Mouse (Mus musculus) embryonic facial prominence, embryonic 13.5 days (tissue): ENCODE data around the gene 5330417C22Rik. TPM values are rescaled to one million over a fixed set of nuclear protein-coding genes. Genes with fewer than 3 reads are reported as not detected.

Experiments used
- ATAC-seq: fragments of 200-750 bp; cut with Nextera tagmentation; 2 replicates; pipeline ENCODE4 v1.8.0; 2017; ENCODE audit warnings: low read depth; ENCODE audit not compliant: insufficient number of reproducible peaks, insufficient read depth, low FRiP score, low TSS enrichment
- H3K27ac ChIP-seq: fragments of 300-500 bp; sonication (generic); 2 replicates; pipeline ENCODE4 v1.5.1; 2015; ENCODE audit warnings: moderate library complexity, mild to moderate bottlenecking, inconsistent platforms
- H3K27me3 ChIP-seq: fragments of 300-500 bp; sonication (generic); 2 replicates; pipeline ENCODE4 v1.6.1; 2015; ENCODE audit warnings: mild to moderate bottlenecking, inconsistent platforms
- H3K36me3 ChIP-seq: fragments of 300-500 bp; sonication (generic); 2 replicates; pipeline ENCODE4 v1.6.1; 2015; ENCODE audit warnings: mild to moderate bottlenecking, inconsistent platforms
- H3K4me1 ChIP-seq: fragments of 300-500 bp; sonication (generic); 2 replicates; pipeline ENCODE4 v1.6.1; 2015; ENCODE audit warnings: inconsistent platforms
- H3K4me2 ChIP-seq: fragments of 300-500 bp; sonication (generic); 2 replicates; pipeline ENCODE4 v1.6.1; 2015; ENCODE audit warnings: moderate library complexity, mild to moderate bottlenecking, inconsistent platforms
- H3K4me3 ChIP-seq: fragments of 300-500 bp; sonication (generic); 2 replicates; pipeline ENCODE4 v1.5.1; 2015; ENCODE audit warnings: mild to moderate bottlenecking, inconsistent platforms
- H3K9ac ChIP-seq: fragments of 300-500 bp; sonication (generic); 2 replicates; pipeline ENCODE4 v1.6.1; 2015; ENCODE audit warnings: mild to moderate bottlenecking, inconsistent platforms
- H3K9me3 ChIP-seq: fragments of 300-500 bp; sonication (generic); 2 replicates; pipeline ENCODE4 v1.6.1; 2016; ENCODE audit warnings: inconsistent platforms
- WGBS: fragments of 180-500 bp; shearing (Covaris S2); methylation state at CpG from one replicate; pipeline ENCODE4 v1.1.7; 2015; ENCODE audit warnings: mixed read lengths; 5-methylcytosine and 5-hydroxymethylcytosine counted together
- polyA plus RNA-seq: library from polyadenylated mRNA; unstranded; fragments of >200 nt; fragmentation: Nextera tagmentation; extraction: Ambion mirVana; gene quantifications from 2 replicates; pipeline ENCODE4 v1.2.1, GENCODE M21; 2015

The 5330417C22Rik gene
- polyA plus RNA-seq, 1 experiment from 2014 or later, result 0.65 TPM

DNA sequence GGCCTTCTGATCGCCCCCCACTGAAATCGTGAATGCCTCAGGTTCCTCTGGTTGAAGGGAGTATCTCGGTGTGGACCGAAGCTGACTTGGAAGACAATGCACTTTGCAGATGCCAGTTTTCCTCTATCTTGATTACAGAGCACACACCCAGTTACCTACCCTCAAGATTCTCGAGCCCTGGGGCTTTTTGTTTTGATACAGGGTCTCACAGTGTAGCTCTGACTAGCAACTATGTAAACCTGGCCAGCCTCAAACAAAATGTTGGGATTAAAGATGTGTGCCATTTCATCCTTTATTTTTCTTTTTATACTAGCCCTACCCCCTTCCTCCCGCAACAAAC lies 91.0 kb downstream of the 5330417C22Rik start:
- peak overlapping the region; percentile 72 for H3K4me2 ChIP-seq
- no peaks in the 10 kb centered on the region for H3K27me3 ChIP-seq
- H3K27ac ChIP-seq, result peak overlapping the region; percentile 83
- H3K4me3 ChIP-seq, result peak overlapping the region; percentile 88
- H3K9me3 ChIP-seq, result no peaks in the 10 kb centered on the region
- H3K9ac ChIP-seq, result peak overlapping the region; percentile 88
- ATAC-seq, result no peak
- H3K36me3 ChIP-seq, result 0 out of 2 replicates have a peak, but pooled peaks cover 7% of the 10 kb centered on the region
- WGBS, result 12% methylated on average over 6 of the region's 6 CpGs
- peaks cover 19% of the 10 kb centered on the region for H3K4me1 ChIP-seq

DNA sequence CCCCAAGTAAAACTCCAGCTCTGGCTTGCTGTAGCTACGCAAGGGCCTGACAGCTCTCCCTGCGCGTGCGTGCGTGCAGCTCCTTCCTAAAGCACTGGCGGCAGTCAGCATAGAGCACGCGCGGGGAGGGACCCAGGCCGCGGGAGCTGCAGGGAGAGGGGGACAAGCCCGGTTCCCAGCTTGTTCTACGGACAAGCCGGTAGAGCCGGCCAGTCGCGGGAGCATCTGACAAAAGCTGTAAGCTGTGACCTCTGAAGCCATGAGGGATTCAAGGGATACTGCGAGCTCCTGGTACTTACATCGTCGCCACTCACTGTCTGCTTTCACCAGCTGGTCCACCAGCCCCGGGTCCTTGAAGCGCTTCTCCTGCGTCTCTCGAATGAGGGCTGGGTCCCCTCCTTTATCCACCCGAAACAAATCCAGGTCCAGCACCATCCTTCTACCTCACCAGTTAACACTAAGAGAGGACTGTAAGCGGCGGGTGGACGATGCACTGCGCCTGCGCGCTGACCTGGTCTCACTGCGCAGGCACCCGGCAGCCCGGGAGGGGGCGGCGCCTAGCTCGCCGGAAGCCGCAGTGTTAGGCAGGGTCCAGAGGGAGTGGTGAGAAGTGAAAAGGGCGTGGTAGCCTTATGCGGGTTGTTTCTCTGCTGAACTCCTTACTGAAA lies 91.5 kb downstream of the 5330417C22Rik start, which contains the start of gene Sars:
TSS of gene Sars (minus strand) at position 512 of the 668 bp plus-strand sequence.
- peaks cover 19% of the 10 kb centered on the region for H3K4me1 ChIP-seq
- peak; percentile 98 for ATAC-seq
- H3K27me3 ChIP-seq, result no peaks in the 10 kb centered on the region
- H3K9ac ChIP-seq, result peak within 1 kb of the TSS; percentile 88
- peak within 1 kb of the TSS; percentile 72 for H3K4me2 ChIP-seq
- under 1% methylated on average over 41 of the region's 41 CpGs for WGBS
- H3K4me3 ChIP-seq, result peak within 1 kb of the TSS; percentile 88
- H3K9me3 ChIP-seq, result no peaks in the 10 kb centered on the region
- H3K36me3 ChIP-seq, result 0 out of 2 replicates have a peak, but pooled peaks cover 9% of the 10 kb centered on the region
- H3K27ac ChIP-seq, result peak within 1 kb of the TSS; percentile 83

DNA sequence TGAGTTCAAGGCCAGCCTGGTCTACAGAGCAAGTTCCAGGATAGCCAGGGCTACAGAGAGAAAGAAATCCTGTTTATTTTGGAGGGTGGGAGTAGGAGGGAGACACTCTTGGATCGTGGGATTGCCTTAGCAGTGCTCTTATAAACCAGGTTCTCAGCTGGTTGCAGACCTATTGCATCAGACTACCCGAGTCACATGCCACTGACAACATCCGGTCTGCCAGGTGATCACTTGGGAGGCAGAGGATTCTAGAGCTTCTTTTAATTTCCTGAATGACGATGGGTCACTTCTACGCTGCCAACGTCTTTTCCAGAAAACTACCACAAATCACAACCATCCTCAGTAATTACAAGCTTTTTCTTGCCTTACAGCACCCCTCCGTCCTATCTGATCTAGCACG lies 92.3 kb downstream of the 5330417C22Rik start:
- Histone ChIP-seq H3K4me1 (peaks cover 19% of the 10 kb centered on the region), H3K27ac (peak overlapping the region; percentile 83; the same call in 1 of the 2 replicates), H3K9ac (peak overlapping the region; percentile 88), H3K36me3 (0 out of 2 replicates have a peak, but pooled peaks cover 11% of the 10 kb centered on the region), H3K27me3 (no peaks in the 10 kb centered on the region), H3K9me3 (no peaks in the 10 kb centered on the region), H3K4me2 (peak overlapping the region; percentile 72), H3K4me3 (peak overlapping the region; percentile 88)
- ATAC-seq, result no peak
- 12% methylated on average over 8 of the region's 8 CpGs for WGBS

DNA sequence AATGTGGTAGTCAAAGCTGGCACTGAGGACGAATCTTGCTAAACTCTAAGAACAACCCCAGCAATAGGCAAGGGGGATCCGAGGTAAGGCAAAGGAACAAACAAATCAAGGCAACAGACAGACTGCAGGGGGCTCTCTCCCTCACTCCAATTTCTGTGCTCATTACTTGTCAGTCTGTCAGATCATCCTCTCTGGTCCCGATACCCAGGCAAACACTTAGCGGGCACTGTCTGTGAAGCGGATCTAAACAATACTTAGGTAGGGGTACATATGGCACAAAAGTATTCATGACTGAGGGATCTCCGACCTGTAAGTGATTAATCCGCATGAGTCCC lies 100.0 kb downstream of the 5330417C22Rik start:
- no peaks in the 10 kb centered on the region for H3K27me3 ChIP-seq

DNA sequence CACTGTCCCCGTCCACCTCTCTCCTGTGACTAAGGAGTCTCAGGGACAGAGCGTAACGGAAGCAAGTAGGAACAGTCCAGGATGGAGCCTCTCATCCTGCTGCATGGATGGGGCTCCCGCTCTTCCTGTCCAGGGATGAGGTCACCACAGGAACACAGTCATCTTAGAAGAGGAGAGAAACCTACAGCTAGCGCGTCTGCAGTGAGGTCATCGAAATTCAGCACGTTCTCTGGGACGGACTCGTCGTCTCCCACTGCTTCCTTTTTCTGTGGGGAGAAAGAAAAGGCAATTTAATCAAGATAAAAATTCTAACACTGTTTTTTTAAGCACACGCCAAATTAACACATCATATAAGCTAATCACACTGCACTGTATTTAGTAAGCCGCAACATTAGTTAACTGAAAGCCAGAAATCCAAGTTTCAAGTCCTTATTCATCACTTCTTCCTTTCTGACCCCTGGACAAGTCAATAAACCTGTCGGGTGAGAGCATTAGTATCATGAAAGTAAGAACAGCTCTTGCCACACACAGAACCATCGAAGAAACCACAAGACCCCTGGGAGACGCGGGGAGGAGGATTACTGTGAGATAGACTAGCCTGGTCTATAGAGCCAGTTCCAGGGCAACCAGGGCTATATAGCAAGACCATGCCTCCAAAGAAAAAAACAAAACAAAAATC lies 100.5 kb downstream of the 5330417C22Rik start:
- ATAC-seq, result no peak
- Histone ChIP-seq H3K36me3 (peaks cover 63% of the 10 kb centered on the region), H3K27me3 (no peaks in the 10 kb centered on the region), H3K27ac (no peak overlapping the region), H3K4me2 (no peak overlapping the region), H3K4me3 (no peak overlapping the region), H3K9me3 (no peaks in the 10 kb centered on the region), H3K9ac (no peak overlapping the region), H3K4me1 (no peaks in the 10 kb centered on the region)
- 85% methylated on average over 17 of the region's 17 CpGs for WGBS

More for the DNA sequence above, 100.0 kb downstream of the 5330417C22Rik start:
- H3K27ac ChIP-seq, result no peak overlapping the region
- no peaks in the 10 kb centered on the region for H3K4me1 ChIP-seq
- WGBS, result 78% methylated on average over 7 of the region's 7 CpGs
- ATAC-seq, result no peak
- peaks cover 60% of the 10 kb centered on the region for H3K36me3 ChIP-seq
- no peaks in the 10 kb centered on the region for H3K9me3 ChIP-seq
- H3K9ac ChIP-seq, result no peak overlapping the region
- H3K4me2 ChIP-seq, result no peak overlapping the region
- H3K4me3 ChIP-seq, result no peak overlapping the region

DNA sequence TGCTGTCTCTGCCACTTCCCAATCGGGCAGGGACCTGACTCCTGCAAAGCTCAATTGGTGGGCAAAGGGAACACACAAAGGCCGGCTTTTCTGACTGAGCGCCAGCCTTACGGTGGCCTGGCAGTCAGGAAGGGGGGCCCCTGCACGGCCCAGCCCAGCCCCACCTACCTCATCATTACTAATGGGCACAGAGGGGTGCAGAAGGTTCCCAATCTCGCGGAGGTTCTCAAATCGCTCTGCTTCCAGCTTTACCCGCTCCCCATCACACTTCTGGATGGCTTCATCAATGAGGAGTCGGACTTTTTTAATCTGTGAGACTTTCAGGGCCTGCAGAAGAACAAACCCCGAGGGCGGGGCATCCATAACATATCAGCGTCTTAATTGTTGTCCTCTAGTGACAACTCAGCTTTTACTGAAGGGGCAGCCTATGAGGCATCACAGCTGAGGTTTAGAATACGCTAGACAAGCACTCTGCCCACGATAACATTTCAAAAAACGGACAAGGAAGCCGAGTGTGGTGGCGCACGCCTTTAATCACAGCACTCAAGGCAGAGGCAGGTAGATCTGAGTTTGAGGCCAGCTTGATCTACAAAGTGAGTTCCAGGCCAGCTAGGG lies 102.3 kb downstream of the 5330417C22Rik start:
- no peak for ATAC-seq
- Histone ChIP-seq H3K27ac (no peak overlapping the region), H3K27me3 (no peaks in the 10 kb centered on the region), H3K4me1 (no peaks in the 10 kb centered on the region), H3K36me3 (peaks cover 76% of the 10 kb centered on the region), H3K9me3 (no peaks in the 10 kb centered on the region), H3K9ac (peak overlapping the region; percentile 21; the same call in 1 of the 2 replicates), H3K4me3 (no peak overlapping the region), H3K4me2 (no peak overlapping the region)
- WGBS, result 52% methylated on average over 19 of the region's 19 CpGs

DNA sequence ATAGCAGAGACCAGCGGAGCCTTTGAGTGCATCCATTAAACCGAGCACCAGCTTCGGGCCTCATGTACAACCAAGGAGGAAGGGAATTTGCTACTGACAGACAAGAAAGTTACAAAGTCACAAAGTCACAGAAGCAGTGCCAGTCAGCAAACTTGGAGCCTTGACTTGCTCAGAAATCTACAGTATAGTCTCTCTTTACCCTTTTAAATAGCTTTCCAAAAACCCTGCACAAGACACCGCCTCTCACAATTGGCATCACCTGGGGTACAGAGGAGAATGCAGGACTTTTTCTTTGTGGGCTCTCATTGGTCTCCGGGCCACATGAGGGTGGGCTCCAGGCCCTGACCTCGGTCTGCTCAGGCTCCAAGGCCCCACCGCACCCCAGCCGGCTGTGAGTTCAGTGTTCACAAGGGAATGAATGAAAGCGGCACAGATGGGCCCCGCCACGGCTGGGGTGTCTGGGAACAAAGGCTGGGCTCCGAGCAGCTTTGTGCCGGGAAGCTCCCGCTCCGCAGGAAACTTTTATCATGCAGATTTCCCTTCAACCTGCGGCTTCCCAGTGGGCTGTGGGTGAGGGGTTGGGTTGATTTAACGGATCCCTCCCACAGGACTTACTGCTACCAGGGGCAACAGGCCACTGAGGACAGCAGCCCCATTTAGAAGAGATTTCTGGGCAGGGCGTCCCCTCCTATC lies 103.0 kb downstream of the 5330417C22Rik start:
- ATAC-seq, result no peak
- peaks cover 82% of the 10 kb centered on the region for H3K36me3 ChIP-seq
- no peak overlapping the region for H3K4me3 ChIP-seq
- WGBS, result 46% methylated on average over 18 of the region's 18 CpGs
- no peaks in the 10 kb centered on the region for H3K4me1 ChIP-seq
- H3K9me3 ChIP-seq, result no peaks in the 10 kb centered on the region
- H3K27me3 ChIP-seq, result no peaks in the 10 kb centered on the region
- H3K27ac ChIP-seq, result no peak overlapping the region
- no peak overlapping the region for H3K4me2 ChIP-seq
- no peak overlapping the region for H3K9ac ChIP-seq

DNA sequence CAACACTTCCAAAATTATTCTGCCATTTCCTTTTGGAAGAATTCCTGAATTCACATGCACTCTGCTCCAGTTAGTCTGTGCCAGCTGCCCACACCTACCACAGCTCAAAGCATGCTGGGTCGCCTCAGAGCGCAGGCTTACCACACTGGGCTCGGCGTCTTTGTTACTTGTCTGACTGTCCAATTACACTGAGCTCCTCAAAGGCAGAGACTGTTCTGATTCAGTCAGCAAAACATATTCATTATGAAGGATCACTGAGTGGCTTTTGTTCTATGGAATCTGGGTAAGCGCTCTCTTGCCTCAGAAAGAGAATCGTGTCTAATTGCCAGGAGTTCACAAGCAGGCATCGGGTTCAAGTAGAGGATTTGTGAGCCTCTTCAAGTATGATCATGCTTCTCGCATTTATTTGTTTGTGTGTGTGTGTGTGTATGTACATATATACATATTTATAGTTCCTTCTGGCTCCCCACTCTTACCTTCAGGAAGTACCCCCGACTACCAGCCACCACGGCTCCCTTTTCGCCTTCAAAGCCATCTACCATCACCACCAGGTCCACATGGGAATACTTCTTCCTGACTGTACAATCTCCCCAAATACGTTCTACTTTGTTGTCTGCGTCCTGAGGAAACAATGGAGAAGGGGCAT lies 103.7 kb downstream of the 5330417C22Rik start:
- no peaks in the 10 kb centered on the region for H3K27me3 ChIP-seq
- no peak overlapping the region for H3K27ac ChIP-seq
- no peak overlapping the region for H3K4me3 ChIP-seq
- H3K9me3 ChIP-seq, result no peaks in the 10 kb centered on the region
- peaks cover 89% of the 10 kb centered on the region for H3K36me3 ChIP-seq
- no peaks in the 10 kb centered on the region for H3K4me1 ChIP-seq
- no peak for ATAC-seq
- 82% methylated on average over 13 of the region's 13 CpGs for WGBS
- H3K9ac ChIP-seq, result no peak overlapping the region
- H3K4me2 ChIP-seq, result no peak overlapping the region

DNA sequence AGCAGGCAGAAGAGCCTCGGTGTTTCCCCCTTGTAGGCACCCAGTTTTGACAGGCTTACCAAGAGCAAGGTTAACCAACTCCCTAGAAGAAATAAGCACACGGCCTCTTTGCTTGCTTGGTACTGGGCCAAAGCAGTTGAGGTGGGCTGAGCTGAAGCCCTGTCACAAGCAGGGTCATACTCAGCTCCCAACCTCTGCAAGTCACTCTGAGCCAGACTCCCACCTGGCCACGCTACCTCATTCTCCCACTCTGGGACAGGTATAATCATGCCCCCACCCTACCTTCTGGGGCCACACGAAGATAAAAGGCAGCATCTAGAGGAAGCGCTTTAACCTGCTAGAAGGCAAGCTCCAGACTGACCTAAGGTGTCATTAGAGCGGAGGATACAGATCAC lies 110.7 kb downstream of the 5330417C22Rik start:
- no peaks in the 10 kb centered on the region for H3K9me3 ChIP-seq
- H3K4me3 ChIP-seq, result no peak overlapping the region
- H3K4me1 ChIP-seq, result peaks cover 31% of the 10 kb centered on the region
- H3K36me3 ChIP-seq, result peaks cover 51% of the 10 kb centered on the region
- 0 out of 2 replicates have a peak overlapping the region, but pooled peaks have one; percentile 16 for H3K9ac ChIP-seq
- no peaks in the 10 kb centered on the region for H3K27me3 ChIP-seq
- H3K27ac ChIP-seq, result peak overlapping the region; percentile 58; the same call in 1 of the 2 replicates
- no peak for ATAC-seq
- no peak overlapping the region for H3K4me2 ChIP-seq
- 80% methylated on average over 6 of the region's 6 CpGs for WGBS

DNA sequence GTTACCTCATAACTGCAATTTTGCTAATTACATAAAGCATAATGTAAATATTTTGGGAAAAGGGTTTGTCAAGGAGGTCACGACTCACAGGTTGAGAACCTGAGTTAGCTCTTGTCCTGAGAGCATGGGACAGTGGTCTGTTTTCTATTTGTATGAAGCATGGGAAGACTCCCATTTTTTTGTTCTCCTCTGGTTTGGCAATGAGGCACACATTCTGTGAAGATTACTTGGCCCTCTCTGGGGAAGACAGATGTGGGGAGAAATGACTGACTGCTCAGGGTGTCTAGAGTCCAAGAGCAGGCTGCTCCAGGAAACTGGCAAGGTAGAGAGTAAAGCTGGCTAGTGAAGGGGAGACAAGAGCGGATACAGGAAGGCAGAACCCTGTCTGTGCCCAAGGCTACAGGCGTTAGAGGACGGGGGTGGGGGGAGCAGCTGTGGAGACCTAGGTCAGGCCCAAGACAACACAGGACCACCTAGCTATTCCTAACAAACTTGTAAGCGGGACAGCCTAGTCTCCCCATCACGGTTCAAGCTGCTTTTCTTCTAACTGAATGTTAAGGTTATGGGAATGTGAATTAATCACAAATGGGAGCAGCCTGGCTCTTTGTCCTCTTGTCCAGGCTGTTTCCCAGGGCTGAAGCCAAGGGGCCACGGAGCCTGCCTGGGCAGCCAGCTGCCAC lies 111.3 kb downstream of the 5330417C22Rik start:
- Histone ChIP-seq H3K9me3 (no peaks in the 10 kb centered on the region), H3K4me2 (no peak overlapping the region), H3K4me1 (peaks cover 31% of the 10 kb centered on the region), H3K27me3 (no peaks in the 10 kb centered on the region), H3K9ac (no peak overlapping the region), H3K36me3 (peaks cover 47% of the 10 kb centered on the region), H3K27ac (peak overlapping the region; percentile 58; the same call in 1 of the 2 replicates), H3K4me3 (no peak overlapping the region)
- 65% methylated on average over 7 of the region's 7 CpGs for WGBS
- no peak for ATAC-seq
